Mouse (Mus musculus) E14TG2a.4 (cell line): Measurements from ENCODE around the gene Pcgf6.

Source experiments
- CTCF ChIP-seq: conservative IDR thresholded peaks from 2 replicates; pipeline ENCODE4 v1.5.1; 2014; ENCODE audit warnings: low read length
- NANOG ChIP-seq: IDR thresholded peaks from 2 replicates; pipeline ENCODE4 v1.6.1; 2014; ENCODE audit warnings: borderline replicate concordance, low read length, mixed read lengths
- POU5F1 ChIP-seq: IDR thresholded peaks from 2 replicates; pipeline ENCODE4 v1.6.1; 2014; ENCODE audit warnings: low read length, borderline replicate concordance

GRCm38 (mm10) chr19:47029796-47030195 is 20.9 kb downstream of the Pcgf6 start:
- TF ChIP-seq CTCF (no peak), NANOG (no peak), POU5F1 (no peak)
